Mouse (Mus musculus) stomach, postnatal 0 days (tissue): Measurements from ENCODE around the gene Stk11.

Experiments
- CTCF ChIP-seq: IDR thresholded peaks from 2 replicates; pipeline ENCODE4 v1.5.1; 2016; ENCODE audit warnings: antibody characterized with exemption, low read depth, mild to moderate bottlenecking, moderate library complexity
- EP300 ChIP-seq: optimal IDR thresholded peaks from 2 replicates; pipeline ENCODE3; 2016; ENCODE audit warnings: antibody characterized with exemption

GRCm38 (mm10) chr10:80078366-80078765, 37.2 kb upstream of the Stk11 start:
- no peak for TF ChIP-seq CTCF
- TF ChIP-seq EP300 = no peak
